Mouse (Mus musculus) hindbrain, embryonic 15.5 days (tissue): ENCODE results near the gene Rps3. TPM values are rescaled to one million over a fixed set of nuclear protein-coding genes. Genes with fewer than 3 reads are reported as not detected.
"Not testable (repeated sequence)": the region's sequence is repeated elsewhere in the genome, so short reads cannot be mapped to it uniquely, and the experiment has no call there.

ENCODE experiments used
- ATAC-seq: fragments of 200-750 bp; cut with Nextera tagmentation; 2 replicates; pipeline ENCODE4 v1.8.0; 2017; ENCODE audit warnings: low read depth, moderate number of reproducible peaks, moderate TSS enrichment; ENCODE audit not compliant: low FRiP score
- H3K27ac ChIP-seq: fragments of 300-500 bp; sonication (generic); replicated peaks from 2 replicates; pipeline ENCODE4 v1.5.1; 2015; ENCODE audit warnings: mild to moderate bottlenecking, inconsistent platforms
- H3K27me3 ChIP-seq: fragments of 300-500 bp; sonication (generic); 2 replicates; pipeline ENCODE4 v1.6.1; 2015; ENCODE audit warnings: control low read depth, inconsistent platforms
- H3K36me3 ChIP-seq: fragments of 300-500 bp; sonication (generic); 2 replicates; pipeline ENCODE4 v1.6.1; 2015; ENCODE audit warnings: control low read depth, inconsistent platforms
- H3K4me1 ChIP-seq: fragments of 300-500 bp; sonication (generic); replicated peaks from 2 replicates; pipeline ENCODE4 v1.6.1; 2015; ENCODE audit warnings: control low read depth, inconsistent platforms
- H3K4me2 ChIP-seq: fragments of 300-500 bp; sonication (generic); 2 replicates; pipeline ENCODE4 v1.6.1; 2015; ENCODE audit warnings: moderate library complexity, mild to moderate bottlenecking, inconsistent platforms
- H3K4me3 ChIP-seq: fragments of 300-500 bp; sonication (generic); 2 replicates; pipeline ENCODE4 v1.5.1; 2015; ENCODE audit warnings: mild to moderate bottlenecking, inconsistent platforms
- H3K9ac ChIP-seq: fragments of 300-500 bp; sonication (generic); 2 replicates; pipeline ENCODE4 v1.6.1; 2015; ENCODE audit warnings: inconsistent platforms
- H3K9me3 ChIP-seq: fragments of 300-500 bp; sonication (generic); 2 replicates; pipeline ENCODE4 v1.6.1; 2016; ENCODE audit warnings: control low read depth, inconsistent platforms
- WGBS: fragments of 180-500 bp; shearing (Covaris S2); methylation state at CpG from one replicate; pipeline ENCODE4 v1.1.7; 2015; 5-methylcytosine and 5-hydroxymethylcytosine counted together
- polyA plus RNA-seq: library from polyadenylated mRNA; unstranded; fragments of >200 nt; fragmentation: Nextera tagmentation; extraction: Ambion mirVana; gene quantifications from 2 replicates; pipeline ENCODE4 v1.2.1, GENCODE M21; 2015

Gene Rps3
- 401 and 427 TPM in 2 replicates for polyA plus RNA-seq

DNA sequence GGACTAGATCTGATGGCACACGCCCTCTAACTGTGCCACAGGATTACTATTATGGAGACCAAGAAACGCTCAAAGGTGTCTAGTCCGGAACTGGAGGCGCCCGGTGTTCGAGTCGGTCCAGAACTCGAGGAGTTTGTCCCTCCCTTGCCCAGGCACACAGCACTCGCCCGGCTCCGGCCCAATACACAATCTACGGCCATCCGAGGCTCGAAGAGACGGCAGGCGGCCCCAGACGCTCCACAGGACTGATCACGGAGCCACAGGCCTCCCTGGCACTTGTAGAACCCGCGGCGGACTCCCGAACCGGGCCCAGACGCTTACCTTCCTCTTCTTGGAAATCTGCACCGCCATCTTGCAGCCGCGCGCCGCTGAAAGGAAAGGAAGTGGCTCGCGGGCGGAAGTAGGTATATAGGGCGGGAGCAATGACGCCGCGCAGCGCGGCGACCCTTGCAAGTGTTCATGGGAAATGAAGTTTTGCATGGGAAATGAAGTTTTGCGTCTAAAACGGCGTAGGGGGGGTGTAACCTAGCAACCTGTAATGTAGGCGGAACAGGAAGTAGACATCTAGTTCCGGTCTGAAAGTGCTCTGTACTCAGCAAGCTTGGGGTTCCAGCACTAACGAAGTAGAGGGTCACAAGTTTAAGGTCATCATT lies at the start of gene Rps3:
TSS of gene Rps3 (minus strand) at position 468 of the 653 bp plus-strand sequence.
- H3K9ac ChIP-seq = peak within 1 kb of the TSS; percentile 58
- H3K4me1 ChIP-seq = peaks cover 44% of the 10 kb centered on the region
- H3K4me3 ChIP-seq = peak within 1 kb of the TSS; percentile 74
- no peaks in the 10 kb centered on the region for H3K9me3 ChIP-seq
- peaks cover 37% of the 10 kb centered on the region for H3K36me3 ChIP-seq
- H3K4me2 ChIP-seq = peak within 1 kb of the TSS; percentile 72
- WGBS = under 1% methylated on average over 45 of the region's 45 CpGs
- peak within 1 kb of the TSS; percentile 89 for H3K27ac ChIP-seq
- H3K27me3 ChIP-seq = 0 out of 2 replicates have a peak, but pooled peaks cover 3% of the 10 kb centered on the region
- peak; percentile 96 for ATAC-seq

DNA sequence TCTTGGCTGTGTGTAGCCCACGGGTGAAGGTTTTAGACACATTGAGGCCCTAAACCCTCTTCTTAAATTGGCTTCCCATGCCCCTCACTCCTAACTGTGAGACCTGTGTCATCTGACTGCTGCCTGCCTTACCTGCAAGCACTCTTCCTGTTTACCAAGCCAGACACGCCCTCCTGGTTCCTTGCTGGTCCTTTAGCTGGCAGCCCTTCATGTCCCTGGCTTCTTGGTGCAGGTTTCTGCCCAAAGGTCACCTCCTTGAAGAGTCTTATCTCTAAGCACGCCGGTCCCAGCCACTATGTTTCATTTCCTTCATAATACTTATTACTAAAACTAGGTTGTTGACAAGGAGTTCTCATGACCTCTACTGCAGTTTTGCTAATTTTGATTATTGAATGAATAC lies 49.0 kb upstream of the Rps3 start:
- H3K9me3 ChIP-seq = no peaks in the 10 kb centered on the region
- no peak overlapping the region for H3K27ac ChIP-seq
- WGBS = 91% methylated on average over 4 of the region's 4 CpGs
- no peak overlapping the region for H3K4me2 ChIP-seq
- no peak for ATAC-seq
- H3K36me3 ChIP-seq = no peaks in the 10 kb centered on the region
- no peaks in the 10 kb centered on the region for H3K27me3 ChIP-seq
- H3K9ac ChIP-seq = no peak overlapping the region
- no peak overlapping the region for H3K4me3 ChIP-seq
- H3K4me1 ChIP-seq = peaks cover 29% of the 10 kb centered on the region

DNA sequence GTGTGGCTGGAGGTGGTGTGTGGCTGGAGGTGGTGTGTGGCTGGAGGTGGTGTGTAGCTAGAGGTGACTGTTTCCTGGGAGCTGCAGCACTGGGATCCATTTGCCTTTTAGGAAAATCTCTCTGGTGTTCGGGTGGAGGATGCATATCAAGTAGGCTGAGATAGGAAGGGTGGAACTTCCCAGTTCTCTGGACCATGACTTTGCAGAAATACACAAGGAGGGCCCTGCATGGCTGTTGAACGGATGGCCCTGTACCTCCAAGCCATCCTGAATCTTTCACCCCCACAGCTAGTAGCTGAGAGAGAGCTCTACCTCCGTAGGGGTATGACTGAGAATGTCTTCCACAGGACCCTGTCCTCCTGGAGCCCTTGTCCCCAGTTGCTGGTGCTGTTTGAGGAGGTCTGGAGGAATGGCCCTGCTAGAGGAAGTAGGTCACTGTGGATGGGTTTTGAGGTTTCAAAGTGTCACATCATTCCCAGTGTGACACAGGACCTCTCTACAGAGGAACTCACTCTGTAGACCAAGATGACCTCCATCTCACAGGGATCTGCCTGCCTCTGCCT lies 48.0 kb upstream of the Rps3 start:
- peaks cover 19% of the 10 kb centered on the region for H3K4me1 ChIP-seq
- WGBS = 95% methylated on average over 3 of the region's 3 CpGs
- no peak for ATAC-seq
- no peak overlapping the region for H3K9ac ChIP-seq
- H3K4me3 ChIP-seq = no peak overlapping the region
- no peaks in the 10 kb centered on the region for H3K9me3 ChIP-seq
- no peaks in the 10 kb centered on the region for H3K27me3 ChIP-seq
- no peak overlapping the region for H3K4me2 ChIP-seq
- H3K27ac ChIP-seq = no peak overlapping the region
- no peaks in the 10 kb centered on the region for H3K36me3 ChIP-seq

DNA sequence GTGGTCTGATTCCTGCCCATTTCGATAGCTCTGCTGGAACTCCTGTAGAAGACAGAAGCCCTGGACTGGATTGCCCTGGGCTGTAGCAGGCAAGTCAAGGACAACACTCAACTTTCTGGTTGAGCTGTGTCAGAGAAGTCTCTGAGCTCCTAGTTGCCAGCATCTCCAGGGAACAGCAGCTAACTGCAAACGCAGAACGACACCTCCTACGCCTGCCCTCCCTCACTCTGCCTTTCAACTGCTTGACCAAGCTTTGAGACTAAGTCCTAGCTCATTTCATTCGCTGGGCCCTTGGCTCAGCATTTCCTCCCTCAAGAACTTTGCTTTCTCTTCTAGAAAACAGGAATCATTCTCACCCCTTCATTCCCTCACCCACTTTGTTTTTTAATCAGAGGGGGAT lies 45.9 kb upstream of the Rps3 start:
- WGBS = 56% methylated on average over 5 of the region's 5 CpGs
- no peak overlapping the region for H3K27ac ChIP-seq
- no peak for ATAC-seq

DNA sequence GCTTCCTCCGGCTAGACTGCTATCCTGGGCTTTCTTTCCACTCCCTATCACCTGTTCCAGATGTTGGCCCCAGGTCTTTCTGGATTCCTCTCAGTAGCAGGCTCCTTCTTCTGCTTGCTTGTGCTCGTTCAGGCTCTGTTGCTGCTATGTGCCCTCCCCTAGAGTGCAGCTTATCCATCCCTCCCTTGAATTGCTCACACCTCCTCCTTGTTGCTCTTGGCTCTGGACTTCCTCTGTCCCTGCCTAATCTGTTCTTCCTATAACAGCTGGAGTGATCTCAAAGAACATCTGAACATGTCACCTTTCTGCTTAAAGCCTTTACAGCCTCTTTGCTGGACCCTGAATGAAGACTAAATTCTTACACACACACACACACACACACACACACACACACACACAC lies 45.0 kb upstream of the Rps3 start:
- Histone ChIP-seq H3K4me3 (no peak overlapping the region), H3K27me3 (no peaks in the 10 kb centered on the region), H3K9ac (no peak overlapping the region), H3K27ac (no peak overlapping the region), H3K4me2 (no peak overlapping the region), H3K4me1 (no peaks in the 10 kb centered on the region), H3K9me3 (no peaks in the 10 kb centered on the region), H3K36me3 (no peaks in the 10 kb centered on the region)
- no peak for ATAC-seq
- 61% methylated on average over 2 of the region's 2 CpGs for WGBS

More for the DNA sequence above, 45.9 kb upstream of the Rps3 start:
- H3K4me2 ChIP-seq = no peak overlapping the region
- H3K27me3 ChIP-seq = no peaks in the 10 kb centered on the region
- no peak overlapping the region for H3K9ac ChIP-seq
- no peaks in the 10 kb centered on the region for H3K9me3 ChIP-seq
- no peaks in the 10 kb centered on the region for H3K36me3 ChIP-seq
- peaks cover 8% of the 10 kb centered on the region for H3K4me1 ChIP-seq
- no peak overlapping the region for H3K4me3 ChIP-seq

DNA sequence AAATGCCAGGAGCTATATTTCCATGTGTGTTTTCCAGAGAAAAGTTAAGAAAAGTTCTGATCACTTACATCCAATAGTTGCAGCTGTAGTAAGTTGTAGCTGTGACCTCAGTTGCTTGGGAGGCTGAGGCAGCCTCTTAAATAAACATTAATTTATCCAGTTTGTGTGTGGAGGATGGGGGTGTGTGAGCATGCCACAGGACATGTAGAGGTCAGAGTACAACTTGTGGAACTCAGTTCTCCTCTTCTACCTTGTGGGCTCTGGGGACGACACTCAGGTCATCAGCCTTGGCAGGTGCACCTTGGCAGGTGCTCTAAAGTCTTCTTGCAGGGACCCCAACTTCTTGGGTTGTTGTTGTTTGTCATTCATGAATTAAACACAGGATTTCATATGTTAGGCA lies 40.3 kb upstream of the Rps3 start:
- no peak for ATAC-seq
- H3K4me2 ChIP-seq = no peak overlapping the region
- no peaks in the 10 kb centered on the region for H3K27me3 ChIP-seq
- H3K9me3 ChIP-seq = no peaks in the 10 kb centered on the region
- H3K9ac ChIP-seq = no peak overlapping the region
- no peaks in the 10 kb centered on the region for H3K4me1 ChIP-seq
- 85% methylated on average over 1 of the region's 1 CpGs for WGBS
- H3K36me3 ChIP-seq = no peaks in the 10 kb centered on the region
- H3K27ac ChIP-seq = no peak overlapping the region
- H3K4me3 ChIP-seq = no peak overlapping the region

DNA sequence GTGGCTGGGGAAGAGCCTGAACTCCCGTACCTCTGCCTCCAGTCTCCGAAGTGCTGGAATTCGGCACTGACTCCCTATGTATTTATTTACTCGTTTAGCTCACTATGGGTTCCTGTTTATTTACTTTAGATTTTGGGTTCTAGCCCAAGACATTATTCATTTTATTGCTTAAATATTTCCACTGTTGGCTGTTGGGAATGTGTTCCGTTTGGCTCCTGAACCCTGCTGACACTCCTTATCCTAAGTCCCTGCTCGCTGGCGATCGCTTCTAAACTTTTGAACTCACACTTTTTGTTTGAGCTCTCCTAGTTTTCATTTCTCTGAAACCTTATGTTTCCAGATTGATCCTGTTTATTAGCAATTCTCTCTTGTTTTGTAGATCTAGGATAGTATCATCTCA lies 39.6 kb upstream of the Rps3 start:
- no peaks in the 10 kb centered on the region for H3K36me3 ChIP-seq
- H3K4me1 ChIP-seq = no peaks in the 10 kb centered on the region
- H3K27me3 ChIP-seq = no peaks in the 10 kb centered on the region
- no peak overlapping the region for H3K4me3 ChIP-seq
- H3K27ac ChIP-seq = no peak overlapping the region
- no peak overlapping the region for H3K9ac ChIP-seq
- 83% methylated on average over 8 of the region's 8 CpGs for WGBS
- ATAC-seq = no peak
- H3K9me3 ChIP-seq = no peaks in the 10 kb centered on the region
- H3K4me2 ChIP-seq = no peak overlapping the region

DNA sequence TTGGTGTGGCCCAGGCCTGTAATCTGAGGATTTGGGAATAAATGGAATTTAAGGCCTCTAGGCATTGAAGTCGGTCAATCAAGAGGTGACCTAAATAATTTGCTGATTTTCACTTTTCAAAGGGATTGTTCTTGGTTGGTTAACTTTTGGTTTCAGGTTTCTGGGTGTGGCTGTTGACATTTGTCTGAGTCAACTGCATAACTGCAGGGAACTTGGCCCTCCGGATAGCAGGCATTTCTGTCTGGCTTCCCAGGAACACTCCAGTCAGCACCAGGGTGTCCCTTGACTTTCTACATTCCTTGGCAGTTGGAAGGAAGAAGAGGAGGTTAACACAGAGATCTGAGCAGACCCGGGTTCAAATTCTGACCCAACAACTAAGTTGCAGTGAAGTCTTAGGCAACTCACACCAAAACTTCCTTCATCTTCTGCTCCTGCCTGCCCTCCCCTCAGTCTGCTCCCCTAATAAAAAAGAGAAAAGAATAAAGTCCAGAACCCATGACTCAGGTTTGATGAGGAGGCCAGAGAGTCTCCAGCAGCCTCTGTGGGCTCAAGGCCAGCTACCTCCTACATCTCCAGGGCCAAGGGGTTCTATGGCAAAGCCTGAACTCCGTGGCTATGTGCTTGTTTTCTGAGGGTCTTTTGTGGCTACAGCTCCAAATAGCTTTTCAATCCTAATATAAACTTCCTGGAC lies 35.6 kb upstream of the Rps3 start:
- Histone ChIP-seq H3K9ac (no peak overlapping the region), H3K4me1 (no peaks in the 10 kb centered on the region), H3K27ac (no peak overlapping the region), H3K36me3 (no peaks in the 10 kb centered on the region), H3K27me3 (no peaks in the 10 kb centered on the region), H3K4me3 (no peak overlapping the region), H3K9me3 (no peaks in the 10 kb centered on the region), H3K4me2 (no peak overlapping the region)
- ATAC-seq = no peak
- WGBS = 70% methylated on average over 4 of the region's 4 CpGs

DNA sequence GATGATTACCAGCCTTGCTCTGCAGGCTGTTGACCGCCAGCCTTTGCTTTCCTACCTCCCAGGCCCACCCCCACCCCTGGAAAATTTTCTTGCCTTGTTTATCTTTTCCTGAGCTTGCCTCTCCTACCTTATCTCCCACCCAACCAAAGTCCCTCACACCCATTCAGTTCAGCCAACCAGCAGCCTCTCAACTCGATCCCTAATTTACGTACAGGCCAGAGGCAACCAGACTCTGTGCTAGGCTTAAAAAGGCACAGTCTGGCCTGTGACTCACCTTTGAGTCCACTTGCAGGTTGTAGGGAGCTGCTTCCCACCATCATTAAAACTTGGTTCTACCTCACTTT lies 33.2 kb upstream of the Rps3 start:
- Histone ChIP-seq H3K4me2 (no peak overlapping the region), H3K4me3 (no peak overlapping the region), H3K36me3 (no peaks in the 10 kb centered on the region), H3K27me3 (no peaks in the 10 kb centered on the region), H3K27ac (no peak overlapping the region), H3K9ac (no peak overlapping the region), H3K4me1 (no peaks in the 10 kb centered on the region), H3K9me3 (no peaks in the 10 kb centered on the region)
- no peak for ATAC-seq
- WGBS = 93% methylated on average over 3 of the region's 3 CpGs

DNA sequence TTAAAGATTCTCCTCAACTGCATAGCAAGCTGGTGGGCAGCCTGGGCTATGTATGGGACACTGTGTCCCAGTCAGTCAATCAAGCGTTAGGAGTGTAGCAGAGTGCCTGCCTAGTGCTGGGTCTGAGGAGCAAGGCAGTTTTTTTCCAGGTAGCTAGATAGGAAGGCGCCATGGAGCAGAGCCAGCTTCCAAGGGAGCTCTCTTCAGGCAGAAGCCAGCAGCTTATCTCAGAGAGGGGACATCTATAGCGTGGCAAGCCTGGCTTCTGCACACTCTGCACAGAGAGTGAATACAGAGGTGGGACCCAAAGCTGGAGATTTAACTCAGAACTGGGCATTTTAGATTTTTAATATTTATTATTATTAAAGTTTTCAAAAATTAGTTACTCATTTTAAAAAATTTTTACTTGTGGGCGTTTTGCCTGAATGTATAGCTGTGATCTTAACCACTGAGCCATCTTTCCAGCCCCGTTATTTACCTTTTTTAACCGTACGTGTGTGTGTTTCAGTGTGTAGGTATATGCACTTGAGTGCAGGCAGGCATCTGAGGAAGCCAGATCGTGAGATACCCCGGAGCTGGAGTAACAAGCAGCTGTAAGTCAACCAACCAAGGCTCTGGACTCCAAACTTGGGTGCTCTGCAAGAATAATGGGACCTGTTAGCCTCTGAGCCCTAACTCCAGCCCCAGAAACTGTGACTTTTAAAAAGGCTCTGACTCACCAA lies 32.7 kb upstream of the Rps3 start:
- no peak overlapping the region for H3K27ac ChIP-seq
- H3K4me3 ChIP-seq = no peak overlapping the region
- H3K27me3 ChIP-seq = no peaks in the 10 kb centered on the region
- no peak for ATAC-seq
- no peaks in the 10 kb centered on the region for H3K4me1 ChIP-seq
- H3K4me2 ChIP-seq = no peak overlapping the region
- no peaks in the 10 kb centered on the region for H3K36me3 ChIP-seq
- WGBS = 87% methylated on average over 9 of the region's 9 CpGs
- no peak overlapping the region for H3K9ac ChIP-seq
- no peaks in the 10 kb centered on the region for H3K9me3 ChIP-seq

DNA sequence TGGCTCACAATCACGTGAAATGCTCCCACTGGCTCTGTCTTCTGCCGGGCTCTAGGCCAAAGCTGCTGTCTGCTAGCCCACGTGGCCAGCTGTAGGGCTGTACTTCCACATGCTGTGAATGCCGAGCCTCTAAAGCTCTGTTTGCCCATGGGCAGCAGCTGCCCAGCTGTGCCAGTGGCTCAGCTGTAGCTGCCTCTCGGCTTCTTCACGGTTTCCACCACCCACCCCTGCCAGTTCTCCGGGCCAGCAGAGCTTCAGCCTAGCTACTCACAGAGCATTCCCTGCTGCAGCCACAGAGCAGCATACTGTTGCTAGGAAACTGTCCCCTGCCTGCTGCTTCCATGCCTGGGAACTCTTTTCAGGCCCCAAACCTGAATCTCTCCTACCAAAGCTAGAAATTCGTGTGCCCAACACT lies 26.6 kb upstream of the Rps3 start:
- WGBS = 2% methylated on average over 8 of the region's 8 CpGs
- H3K4me3 ChIP-seq = no peak overlapping the region
- peak; percentile 93 for ATAC-seq
- H3K36me3 ChIP-seq = no peaks in the 10 kb centered on the region
- H3K27ac ChIP-seq = peak overlapping the region; percentile 74
- H3K27me3 ChIP-seq = no peaks in the 10 kb centered on the region
- H3K4me2 ChIP-seq = peak overlapping the region; percentile 50
- peaks cover 11% of the 10 kb centered on the region for H3K4me1 ChIP-seq
- no peaks in the 10 kb centered on the region for H3K9me3 ChIP-seq
- peak overlapping the region; percentile 27; the same call in 1 of the 2 replicates for H3K9ac ChIP-seq

DNA sequence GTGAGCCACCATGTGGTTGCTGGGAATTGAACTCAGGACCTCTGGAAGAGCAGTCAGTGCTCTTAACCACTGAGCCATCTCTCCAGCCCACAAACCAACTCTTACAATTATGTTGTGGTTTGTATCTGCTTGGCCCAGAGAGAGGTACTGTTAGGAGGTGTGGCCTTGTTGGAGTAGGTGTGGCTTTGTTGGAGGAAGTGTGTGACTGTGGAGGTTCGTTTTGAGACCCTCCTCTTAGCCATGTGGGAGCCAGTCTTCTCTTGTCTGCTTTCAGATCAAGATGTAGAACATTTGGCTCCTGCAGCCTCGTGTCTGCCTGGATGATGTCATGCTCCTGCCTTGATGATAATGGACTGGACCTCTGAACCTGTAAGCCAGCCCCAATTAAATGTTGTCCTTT lies 24.6 kb upstream of the Rps3 start:
- not testable (repeated sequence) for H3K9me3 ChIP-seq, H3K27me3 ChIP-seq, ATAC-seq, H3K4me3 ChIP-seq, H3K9ac ChIP-seq, H3K4me2 ChIP-seq, H3K36me3 ChIP-seq, H3K27ac ChIP-seq
- peaks cover 11% of the 10 kb centered on the region for H3K4me1 ChIP-seq
- 39% methylated on average over 2 of the region's 2 CpGs for WGBS
